Mouse (Mus musculus): ENCODE data around the gene Mast4.

Mast4 gene

GRCm38 (mm10) chr13:102931951-102932350 lies 402.3 kb downstream of the Mast4 start:
- DNase-seq (ENCODE audit: low spot score in 2 of 2), result no peak

- no peak for DNase-seq (ENCODE audit: low spot score in 2 of 2)
These were observed 408.3 kb downstream of the Mast4 start for GRCm38 (mm10) chr13:102925844-102926598.

GRCm38 (mm10) chr13:102919741-102920140 lies 414.6 kb downstream of the Mast4 start:
- no peak for DNase-seq (ENCODE audit: low spot score in 2 of 2)

- no peak for DNase-seq (ENCODE audit: low spot score in 2 of 2)
These were observed 415.7 kb downstream of the Mast4 start for GRCm38 (mm10) chr13:102918616-102919015.

- no peak for DNase-seq (ENCODE audit: low spot score in 2 of 2)
These were observed 419.0 kb downstream of the Mast4 start for GRCm38 (mm10) chr13:102915341-102915740.

- DNase-seq (ENCODE audit: low spot score in 2 of 2), result no peak
These were observed 419.5 kb downstream of the Mast4 start for GRCm38 (mm10) chr13:102914800-102915199.

- DNase-seq (ENCODE audit: low spot score in 2 of 2), result no peak
These were observed 420.4 kb downstream of the Mast4 start for GRCm38 (mm10) chr13:102913919-102914318.

GRCm38 (mm10) chr13:102912867-102913266 lies 421.4 kb downstream of the Mast4 start:
- DNase-seq (ENCODE audit: low spot score in 2 of 2), result no peak

- DNase-seq (ENCODE audit: low spot score in 2 of 2), result no peak
These were observed 424.5 kb downstream of the Mast4 start for GRCm38 (mm10) chr13:102909654-102910418.

GRCm38 (mm10) chr13:102906661-102907009 lies 427.7 kb downstream of the Mast4 start:
- DNase-seq (ENCODE audit: low spot score in 2 of 2), result no peak

GRCm38 (mm10) chr13:102906004-102906660 lies 428.2 kb downstream of the Mast4 start:
- DNase-seq (ENCODE audit: low spot score in 2 of 2), result peak; percentile 82 to 85

GRCm38 (mm10) chr13:102905361-102905950 lies 428.8 kb downstream of the Mast4 start:
- DNase-seq (ENCODE audit: low spot score in 2 of 2), result no peak

- DNase-seq (ENCODE audit: low spot score in 2 of 2), result no peak
These were observed 430.6 kb downstream of the Mast4 start for GRCm38 (mm10) chr13:102903689-102904088.

- DNase-seq (ENCODE audit: low spot score in 2 of 2), result no peak
These were observed 432.2 kb downstream of the Mast4 start for GRCm38 (mm10) chr13:102902123-102902522.

GRCm38 (mm10) chr13:102900531-102900930 lies 433.8 kb downstream of the Mast4 start:
- no peak for DNase-seq (ENCODE audit: low spot score in 2 of 2)

GRCm38 (mm10) chr13:102900083-102900420 lies 434.2 kb downstream of the Mast4 start:
- no peak for DNase-seq (ENCODE audit: low spot score in 2 of 2)

- no peak for DNase-seq (ENCODE audit: low spot score in 2 of 2)
These were observed 434.8 kb downstream of the Mast4 start for GRCm38 (mm10) chr13:102899253-102900082.

GRCm38 (mm10) chr13:102898374-102899131 lies 435.7 kb downstream of the Mast4 start:
- no peak for DNase-seq (ENCODE audit: low spot score in 2 of 2)

GRCm38 (mm10) chr13:102896322-102896721 lies 438.0 kb downstream of the Mast4 start:
- no peak for DNase-seq (ENCODE audit: low spot score in 2 of 2)

GRCm38 (mm10) chr13:102895894-102896293 lies 438.4 kb downstream of the Mast4 start:
- no peak for DNase-seq (ENCODE audit: low spot score in 2 of 2)

Data from right cerebral cortex, adult 2 months (tissue).